Mouse (Mus musculus) forebrain, embryonic 11.5 days (tissue): ENCODE data around the gene Wnt4. TPM values are rescaled to one million over a fixed set of nuclear protein-coding genes. Genes with fewer than 3 reads are reported as not detected.

Source experiments
- ATAC-seq: fragments of 200-750 bp; cut with Nextera tagmentation; replicated peaks from 2 replicates; pipeline ENCODE4 v1.8.0; 2017; ENCODE audit warnings: moderate TSS enrichment; ENCODE audit not compliant: low FRiP score
- DNase-seq: peaks from one replicate; pipeline ENCODE4 v3.0.0-alpha.2; 2017; ENCODE audit warnings: low spot score
- H3K27ac ChIP-seq: fragments of 300-500 bp; sonication (generic); 2 replicates; pipeline ENCODE4 v1.5.1; 2014; ENCODE audit warnings: low read depth, low read length
- H3K27me3 ChIP-seq: fragments of 300-500 bp; sonication (generic); 2 replicates; pipeline ENCODE4 v1.6.1; 2014; ENCODE audit warnings: mild to moderate bottlenecking, low read length, mixed read lengths; ENCODE audit not compliant: control insufficient read depth, insufficient read depth
- H3K36me3 ChIP-seq: fragments of 300-500 bp; sonication (generic); 2 replicates; pipeline ENCODE4 v1.6.1; 2014; ENCODE audit warnings: mild to moderate bottlenecking, low read length, moderate library complexity, mixed read lengths; ENCODE audit not compliant: control insufficient read depth, insufficient read depth
- H3K4me1 ChIP-seq: fragments of 300-500 bp; sonication (generic); replicated peaks from 2 replicates; pipeline ENCODE4 v1.6.1; 2014; ENCODE audit warnings: low read length, mixed read lengths; ENCODE audit not compliant: control insufficient read depth, insufficient read depth
- H3K4me2 ChIP-seq: fragments of 300-500 bp; sonication (generic); 2 replicates; pipeline ENCODE4 v1.6.1; 2014; ENCODE audit warnings: low read depth, mild to moderate bottlenecking, low read length, moderate library complexity, mixed read lengths; ENCODE audit not compliant: severe bottlenecking
- H3K4me3 ChIP-seq: fragments of 300-500 bp; sonication (generic); 2 replicates; pipeline ENCODE4 v1.5.1; 2014; ENCODE audit warnings: low read depth, low read length
- H3K9ac ChIP-seq: fragments of 300-500 bp; sonication (generic); 2 replicates; pipeline ENCODE4 v1.6.1; 2014; ENCODE audit warnings: low read length
- H3K9me3 ChIP-seq: fragments of 300-500 bp; sonication (generic); 2 replicates; pipeline ENCODE4 v1.6.1; 2016; ENCODE audit warnings: low read length, mixed read lengths; ENCODE audit not compliant: control insufficient read depth
- WGBS: fragments of 180-500 bp; shearing (Covaris S2); extraction: QIAGEN DNeasy Blood & Tissue Kit; methylation state at CpG from one replicate; pipeline ENCODE4 v1.1.7; 2014; 5-methylcytosine and 5-hydroxymethylcytosine counted together
- polyA plus RNA-seq: library from polyadenylated mRNA; unstranded; fragments of >200 nt; fragmentation: Nextera tagmentation; extraction: Ambion mirVana; gene quantifications from 2 replicates; pipeline ENCODE4 v1.2.1, GENCODE M21; 2014

The Wnt4 gene
- polyA plus RNA-seq, 1 experiment from 2014 or later = 1.5 TPM

DNA sequence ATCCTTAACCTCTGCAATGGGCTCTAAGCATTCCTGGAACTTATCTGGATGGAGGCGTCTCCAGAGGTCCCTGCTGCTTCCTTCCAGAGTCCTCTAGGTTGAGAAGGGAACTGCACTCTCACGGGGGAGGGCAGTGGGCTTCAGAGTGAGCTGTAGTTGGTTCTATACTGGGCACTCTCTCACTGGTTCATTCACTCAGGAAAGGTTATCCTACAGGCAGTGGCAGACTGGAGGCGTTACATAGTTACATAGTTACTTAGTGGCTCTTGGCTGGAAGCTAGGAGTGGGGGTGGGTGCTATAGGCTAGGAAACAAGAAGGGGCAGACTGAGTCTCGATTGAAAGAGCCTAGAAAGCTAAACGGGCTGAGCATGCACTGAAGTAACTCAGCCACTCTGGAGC, 26.4 kb upstream of the Wnt4 start:
- Histone ChIP-seq H3K36me3 (no peaks in the 10 kb centered on the region), H3K4me3 (no peak overlapping the region), H3K4me1 (no peaks in the 10 kb centered on the region), H3K4me2 (no peak overlapping the region), H3K9me3 (no peaks in the 10 kb centered on the region), H3K27me3 (no peaks in the 10 kb centered on the region), H3K27ac (no peak overlapping the region), H3K9ac (no peak overlapping the region)
- DNase-seq (no peak), ATAC-seq (no peak)
- 64% methylated on average over 5 of the region's 5 CpGs for WGBS

DNA sequence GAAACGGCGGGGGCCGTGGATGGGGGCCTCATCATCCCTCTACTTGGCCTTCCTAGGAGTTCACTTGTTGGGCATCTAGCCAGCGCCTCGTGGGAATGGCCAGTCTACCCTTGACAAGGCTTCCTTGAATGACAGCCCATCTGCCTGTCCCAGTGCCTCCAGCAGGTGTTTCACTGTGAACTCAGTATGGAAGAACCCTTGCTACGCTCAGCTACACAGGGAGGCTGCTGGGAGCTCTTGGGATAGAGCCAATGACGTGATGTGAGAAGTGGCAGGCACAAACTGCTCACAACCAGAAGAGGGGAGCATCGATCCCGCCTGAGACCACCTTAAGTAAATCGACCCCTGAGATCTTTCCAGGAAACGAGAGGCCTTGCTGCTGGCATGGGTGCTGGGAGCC, 23.7 kb upstream of the Wnt4 start:
- no peak for DNase-seq
- H3K4me3 ChIP-seq = no peak overlapping the region

DNA sequence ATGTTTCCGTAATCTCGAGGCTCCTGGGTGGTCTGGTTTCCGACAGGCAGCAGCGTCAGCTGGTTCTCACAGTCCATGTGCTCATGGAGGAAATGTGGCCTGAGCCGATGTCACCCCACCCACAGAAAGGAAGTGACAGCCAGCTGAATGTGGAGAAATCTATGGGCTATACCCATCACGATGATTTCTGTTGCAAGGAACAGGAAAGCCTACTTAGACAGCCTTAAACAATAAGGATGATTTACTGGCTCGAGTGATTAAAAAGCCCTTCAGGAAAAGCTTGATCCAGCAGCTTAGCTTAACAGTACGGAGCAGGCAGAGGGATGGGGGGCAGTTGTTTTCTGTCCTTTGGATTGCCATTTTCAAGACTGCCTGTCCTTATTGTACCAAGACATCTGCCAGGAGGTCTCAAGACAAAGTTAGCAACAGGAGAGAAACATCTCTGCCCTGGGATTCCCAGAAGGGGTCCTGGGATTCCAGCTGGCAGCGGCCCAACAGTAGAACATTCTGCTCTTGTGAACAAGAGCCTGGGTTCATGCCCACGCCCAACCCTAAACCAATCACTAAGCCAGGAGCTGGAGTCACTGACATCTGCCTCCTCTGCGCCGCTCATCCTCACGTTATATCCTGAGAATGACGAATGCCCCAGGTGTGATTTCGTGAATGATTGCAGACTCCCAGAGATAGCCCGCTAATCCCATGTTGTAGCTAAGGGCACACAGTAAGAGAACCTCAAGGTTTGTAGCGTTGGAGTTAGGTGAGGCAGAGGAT, 22.9 kb upstream of the Wnt4 start:
- ATAC-seq = no peak

More for the DNA sequence above, 23.7 kb upstream of the Wnt4 start:
- no peak for ATAC-seq
- Histone ChIP-seq H3K4me1 (no peaks in the 10 kb centered on the region), H3K9me3 (no peaks in the 10 kb centered on the region), H3K27me3 (no peaks in the 10 kb centered on the region), H3K27ac (no peak overlapping the region), H3K36me3 (no peaks in the 10 kb centered on the region), H3K9ac (no peak overlapping the region), H3K4me2 (no peak overlapping the region)
- WGBS = 89% methylated on average over 11 of the region's 11 CpGs

DNA sequence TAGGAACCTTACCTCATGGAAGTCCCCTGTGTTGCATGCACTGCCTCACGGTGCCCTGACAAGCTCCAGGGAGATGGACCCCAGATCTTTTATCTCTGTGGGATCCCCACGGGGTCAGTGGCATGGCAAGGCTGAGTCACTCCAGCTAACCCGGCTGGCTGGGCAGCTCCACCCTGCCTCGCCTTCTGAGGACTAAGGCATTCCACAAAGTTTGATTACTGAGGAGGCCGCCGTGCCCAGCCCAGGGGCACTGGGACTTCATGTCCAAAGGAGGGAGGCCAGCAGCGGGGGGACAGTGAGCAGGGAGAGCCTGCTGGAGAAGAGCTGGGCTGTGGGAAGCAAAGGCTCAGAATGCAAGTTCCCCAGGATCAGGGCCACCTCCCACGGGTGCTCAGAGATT, 21.7 kb upstream of the Wnt4 start:
- Histone ChIP-seq H3K4me1 (no peaks in the 10 kb centered on the region), H3K4me3 (no peak overlapping the region), H3K27ac (no peak overlapping the region), H3K9ac (no peak overlapping the region), H3K27me3 (no peaks in the 10 kb centered on the region), H3K4me2 (no peak overlapping the region), H3K36me3 (no peaks in the 10 kb centered on the region), H3K9me3 (no peaks in the 10 kb centered on the region)
- DNase-seq (no peak), ATAC-seq (no peak)
- 79% methylated on average over 8 of the region's 8 CpGs for WGBS

More for the DNA sequence above, 22.9 kb upstream of the Wnt4 start:
- H3K27ac ChIP-seq = no peak overlapping the region
- no peaks in the 10 kb centered on the region for H3K36me3 ChIP-seq
- no peak overlapping the region for H3K4me2 ChIP-seq
- DNase-seq = no peak
- no peak overlapping the region for H3K9ac ChIP-seq
- WGBS = 90% methylated on average over 17 of the region's 17 CpGs
- H3K9me3 ChIP-seq = no peaks in the 10 kb centered on the region
- no peak overlapping the region for H3K4me3 ChIP-seq
- H3K27me3 ChIP-seq = no peaks in the 10 kb centered on the region
- no peaks in the 10 kb centered on the region for H3K4me1 ChIP-seq

DNA sequence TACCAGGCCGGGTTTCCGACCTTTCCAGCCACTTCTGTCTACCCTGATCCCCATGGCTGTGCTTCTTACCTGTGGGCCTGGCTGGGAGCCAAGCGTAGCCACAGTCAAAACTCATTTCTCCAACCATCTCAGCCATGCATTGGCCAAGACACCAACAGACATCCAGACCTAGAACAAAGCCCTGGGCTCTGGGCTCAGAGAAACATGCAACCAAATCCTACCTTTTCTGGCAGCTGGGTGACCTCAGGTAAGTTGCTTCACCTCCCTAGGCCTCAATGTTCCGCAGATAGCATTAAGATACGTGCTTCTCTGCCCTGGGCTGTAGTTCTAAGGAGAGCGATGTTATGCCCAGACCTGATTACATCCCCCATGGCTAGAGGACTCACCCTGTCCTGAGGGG, 15.5 kb upstream of the Wnt4 start:
- Histone ChIP-seq H3K27me3 (no peaks in the 10 kb centered on the region), H3K9me3 (no peaks in the 10 kb centered on the region), H3K9ac (no peak overlapping the region), H3K4me1 (no peaks in the 10 kb centered on the region), H3K36me3 (no peaks in the 10 kb centered on the region), H3K27ac (no peak overlapping the region), H3K4me3 (no peak overlapping the region), H3K4me2 (no peak overlapping the region)
- no peak for ATAC-seq
- no peak for DNase-seq
- 90% methylated on average over 6 of the region's 6 CpGs for whole genome bisulfite sequencing

DNA sequence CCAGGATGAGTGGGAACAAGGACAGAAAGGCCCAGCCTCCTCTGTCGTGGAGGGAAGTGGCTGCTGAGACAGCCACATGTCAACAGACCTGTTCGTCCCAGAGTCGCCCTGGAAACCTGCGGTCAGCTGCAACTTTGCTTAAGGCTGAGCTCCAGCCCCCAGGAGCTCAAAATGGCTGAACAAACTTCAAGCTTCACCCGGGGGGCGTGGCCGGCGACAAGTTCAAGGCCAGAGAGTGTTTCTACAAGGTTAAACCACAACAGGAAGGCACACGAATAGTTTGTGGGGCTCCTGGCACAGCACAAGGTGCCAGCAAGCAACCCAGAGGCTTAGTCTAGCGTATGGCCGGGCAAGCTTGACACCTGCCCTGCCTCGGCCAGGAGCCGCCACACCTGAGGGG, 13.2 kb upstream of the Wnt4 start:
- no peak overlapping the region for H3K27ac ChIP-seq
- no peak for DNase-seq
- H3K9me3 ChIP-seq = no peaks in the 10 kb centered on the region
- no peak overlapping the region for H3K4me3 ChIP-seq
- ATAC-seq = no peak
- no peak overlapping the region for H3K9ac ChIP-seq
- no peaks in the 10 kb centered on the region for H3K4me1 ChIP-seq
- WGBS = 85% methylated on average over 13 of the region's 13 CpGs
- H3K4me2 ChIP-seq = no peak overlapping the region
- H3K27me3 ChIP-seq = no peaks in the 10 kb centered on the region
- no peaks in the 10 kb centered on the region for H3K36me3 ChIP-seq

DNA sequence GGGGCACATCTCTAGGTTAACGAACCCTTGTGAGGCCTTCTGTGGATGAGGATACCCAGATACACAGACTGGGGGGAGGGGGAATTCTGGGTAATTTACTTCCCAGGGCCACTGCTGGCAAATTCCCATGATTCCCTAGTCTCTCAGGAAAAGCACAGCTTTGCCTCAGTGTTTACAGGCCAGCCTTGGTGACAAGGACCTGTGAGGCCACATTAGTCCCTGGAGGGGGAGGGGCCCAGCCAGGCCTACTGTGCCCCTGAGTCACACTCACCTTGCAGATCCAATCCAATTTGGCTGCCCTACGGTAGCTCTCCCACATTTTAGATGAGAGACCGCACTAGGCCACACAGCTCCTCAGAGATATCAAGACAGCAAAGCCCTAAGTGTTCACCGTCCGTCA, 12.2 kb upstream of the Wnt4 start:
- H3K9ac ChIP-seq = no peak overlapping the region
- no peak for ATAC-seq
- H3K9me3 ChIP-seq = no peaks in the 10 kb centered on the region
- WGBS = 74% methylated on average over 5 of the region's 5 CpGs
- H3K36me3 ChIP-seq = no peaks in the 10 kb centered on the region
- H3K27me3 ChIP-seq = no peaks in the 10 kb centered on the region
- H3K4me1 ChIP-seq = no peaks in the 10 kb centered on the region
- no peak overlapping the region for H3K27ac ChIP-seq
- H3K4me3 ChIP-seq = no peak overlapping the region
- no peak for DNase-seq
- H3K4me2 ChIP-seq = no peak overlapping the region

DNA sequence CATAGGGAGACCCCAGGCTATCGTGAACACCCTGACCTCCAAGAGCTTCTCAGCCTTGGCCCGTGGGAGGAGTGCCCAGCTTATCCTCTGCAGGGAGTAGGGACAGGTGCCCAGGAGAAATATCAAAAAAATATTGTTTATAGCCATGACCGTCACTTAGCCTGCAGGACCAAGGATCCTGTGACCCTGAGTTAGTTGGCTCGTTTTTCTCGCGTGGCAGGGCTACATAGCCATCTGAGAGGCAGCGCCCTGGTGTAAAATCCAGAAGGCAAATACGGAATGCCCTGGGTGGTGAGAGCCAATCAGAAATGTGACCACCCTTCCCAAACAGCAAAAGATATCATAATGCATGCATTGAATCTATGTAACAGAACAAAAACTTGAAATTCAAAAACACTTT, 8.7 kb upstream of the Wnt4 start:
- H3K4me1 ChIP-seq = no peaks in the 10 kb centered on the region
- DNase-seq (no peak), ATAC-seq (no peak)
- H3K27ac ChIP-seq = no peak overlapping the region
- H3K36me3 ChIP-seq = no peaks in the 10 kb centered on the region
- H3K9ac ChIP-seq = no peak overlapping the region
- H3K4me2 ChIP-seq = no peak overlapping the region
- no peak overlapping the region for H3K4me3 ChIP-seq
- H3K27me3 ChIP-seq = no peaks in the 10 kb centered on the region; the same call in 1 of the 2 replicates
- WGBS = 85% methylated on average over 8 of the region's 8 CpGs
- H3K9me3 ChIP-seq = no peaks in the 10 kb centered on the region

DNA sequence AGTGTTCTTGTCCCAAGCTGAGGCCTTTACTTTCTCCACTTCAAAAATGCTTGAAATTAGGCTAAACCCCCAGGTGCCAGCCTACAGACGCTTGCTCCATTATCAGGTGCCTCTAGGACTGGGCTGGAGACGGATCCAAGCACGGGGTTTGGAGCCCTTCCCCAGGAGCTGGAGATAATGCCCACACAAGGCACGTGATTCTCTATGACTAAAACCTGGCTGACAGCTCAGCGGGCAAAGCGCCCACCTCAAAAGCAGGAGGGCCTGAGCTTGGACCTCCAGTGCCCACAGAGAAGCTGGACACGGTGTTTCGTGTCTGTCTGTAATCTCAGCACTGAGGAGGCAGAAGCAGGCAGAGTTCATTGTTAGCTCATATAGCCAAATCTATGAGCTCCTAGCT, 5.4 kb upstream of the Wnt4 start:
- Histone ChIP-seq H3K4me2 (no peak overlapping the region), H3K27me3 (peaks cover 19% of the 10 kb centered on the region), H3K27ac (no peak overlapping the region), H3K9ac (no peak overlapping the region), H3K4me3 (no peak overlapping the region), H3K36me3 (no peaks in the 10 kb centered on the region), H3K4me1 (peaks cover 1% of the 10 kb centered on the region; the same call in 1 of the 2 replicates), H3K9me3 (no peaks in the 10 kb centered on the region)
- no peak for DNase-seq
- WGBS = 78% methylated on average over 8 of the region's 8 CpGs
- no peak for ATAC-seq
